Mouse (Mus musculus) neural tube, embryonic 14.5 days (tissue): ENCODE measurements at regions not wholly inside any gene's neighbourhood (a gene's known extent, or its start where the extent isn't known, plus 50 kb on each side); places are given as distances from the start of the nearest gene placed in this dataset.

Experiments
- ATAC-seq: fragments of 200-750 bp; cut with Nextera tagmentation; 2 replicates; pipeline ENCODE4 v1.8.0; 2017; ENCODE audit warnings: low read depth, mild to moderate bottlenecking, moderate TSS enrichment, moderate library complexity
- H3K27ac ChIP-seq: fragments of 300-500 bp; sonication (generic); 2 replicates; pipeline ENCODE4 v1.5.1; 2014; ENCODE audit warnings: low read depth, mild to moderate bottlenecking, control low read depth, low read length, moderate library complexity, mixed read lengths
- H3K27me3 ChIP-seq: fragments of 300-500 bp; sonication (generic); 2 replicates; pipeline ENCODE4 v1.6.1; 2014; ENCODE audit warnings: low read length; ENCODE audit not compliant: control insufficient read depth, insufficient read depth
- H3K36me3 ChIP-seq: fragments of 300-500 bp; sonication (generic); 2 replicates; pipeline ENCODE4 v1.6.1; 2014; ENCODE audit warnings: low read length, mixed read lengths; ENCODE audit not compliant: control insufficient read depth, insufficient read depth
- H3K4me1 ChIP-seq: fragments of 300-500 bp; sonication (generic); 2 replicates; pipeline ENCODE4 v1.6.1; 2014; ENCODE audit warnings: low read length; ENCODE audit not compliant: control insufficient read depth, insufficient read depth
- H3K4me2 ChIP-seq: fragments of 300-500 bp; sonication (generic); 2 replicates; pipeline ENCODE4 v1.6.1; 2014; ENCODE audit warnings: mild to moderate bottlenecking, low read depth, low read length, control low read depth
- H3K4me3 ChIP-seq: fragments of 300-500 bp; sonication (generic); 2 replicates; pipeline ENCODE4 v1.5.1; 2014; ENCODE audit warnings: low read depth, low read length, control low read depth, mixed read lengths
- H3K9ac ChIP-seq: fragments of 300-500 bp; sonication (generic); replicated peaks from 2 replicates; pipeline ENCODE4 v1.6.1; 2014; ENCODE audit warnings: low read depth, mild to moderate bottlenecking, control low read depth, low read length, mixed read lengths
- H3K9me3 ChIP-seq: fragments of 300-500 bp; sonication (generic); 2 replicates; pipeline ENCODE4 v1.6.1; 2016; ENCODE audit warnings: low read length; ENCODE audit not compliant: control insufficient read depth
- WGBS: fragments of 180-500 bp; shearing (Covaris S2); extraction: QIAGEN DNeasy Blood & Tissue Kit; methylation state at CpG from one replicate; pipeline ENCODE4 v1.1.7; 2014; 5-methylcytosine and 5-hydroxymethylcytosine counted together

DNA sequence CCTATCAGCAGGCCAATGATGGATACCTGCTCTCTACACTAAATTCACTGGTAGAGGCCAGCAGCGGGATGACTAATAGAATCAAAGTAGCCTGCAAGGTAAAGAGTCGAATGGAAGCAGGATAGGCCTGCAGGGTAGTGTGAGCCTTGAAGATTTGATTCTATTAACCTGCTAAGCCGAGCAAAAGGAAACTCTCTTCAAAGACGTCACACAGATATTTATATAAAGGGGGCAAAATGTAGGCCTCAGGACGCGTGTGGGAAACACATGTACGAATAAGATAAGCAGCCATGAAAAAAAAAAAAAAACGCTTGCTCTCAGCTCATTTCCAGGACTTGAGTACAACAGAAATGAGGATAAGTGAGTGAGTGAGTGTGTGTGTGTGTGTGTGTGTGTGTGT is 138.4 kb upstream of the D7Ertd443e start:
- Histone ChIP-seq H3K4me1 (no peaks in the 10 kb centered on the region), H3K27me3 (no peaks in the 10 kb centered on the region), H3K4me3 (no peak overlapping the region), H3K9ac (no peak overlapping the region), H3K27ac (no peak overlapping the region), H3K4me2 (no peak overlapping the region), H3K36me3 (no peaks in the 10 kb centered on the region), H3K9me3 (no peaks in the 10 kb centered on the region)
- WGBS: 84% methylated on average over 8 of the region's 8 CpGs
- no peak for ATAC-seq

DNA sequence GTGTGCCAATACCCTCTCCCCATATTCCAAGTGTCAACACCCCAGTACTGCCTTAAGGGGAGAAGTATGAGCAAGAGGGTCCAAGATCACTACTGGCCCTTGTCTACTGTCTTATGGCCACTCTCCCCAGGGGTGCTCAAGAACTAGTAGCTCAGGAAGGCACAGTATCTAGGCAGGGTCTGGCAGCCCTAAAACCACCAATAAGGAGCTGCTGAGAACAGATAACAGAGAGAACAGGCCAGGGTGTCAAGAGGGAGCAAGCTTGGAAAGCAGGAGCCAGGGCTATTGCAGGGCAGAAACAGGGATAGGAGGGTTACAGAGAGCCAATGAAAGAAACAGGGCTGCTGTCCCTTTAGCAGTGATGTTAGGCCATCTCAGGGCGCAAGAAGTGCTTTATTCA is 139.6 kb upstream of the D7Ertd443e start:
- ATAC-seq: no peak
- H3K4me1 ChIP-seq: no peaks in the 10 kb centered on the region
- H3K4me3 ChIP-seq: no peak overlapping the region
- H3K36me3 ChIP-seq: no peaks in the 10 kb centered on the region
- H3K27me3 ChIP-seq: no peaks in the 10 kb centered on the region
- 100% methylated on average over 1 of the region's 1 CpGs for WGBS
- H3K4me2 ChIP-seq: no peak overlapping the region
- no peaks in the 10 kb centered on the region for H3K9me3 ChIP-seq
- H3K27ac ChIP-seq: no peak overlapping the region
- H3K9ac ChIP-seq: no peak overlapping the region

GRCm38 (mm10) chr7:134525461-134525860 is 140.0 kb upstream of the D7Ertd443e start:
- Histone ChIP-seq H3K4me2 (no peak overlapping the region), H3K9me3 (no peaks in the 10 kb centered on the region), H3K4me1 (no peaks in the 10 kb centered on the region), H3K27me3 (no peaks in the 10 kb centered on the region), H3K27ac (no peak overlapping the region), H3K36me3 (no peaks in the 10 kb centered on the region), H3K4me3 (no peak overlapping the region), H3K9ac (no peak overlapping the region)
- no peak for ATAC-seq
- 93% methylated on average over 2 of the region's 2 CpGs for WGBS

GRCm38 (mm10) chr7:134527351-134527750 is 141.9 kb upstream of the D7Ertd443e start:
- H3K27me3 ChIP-seq: no peaks in the 10 kb centered on the region
- H3K27ac ChIP-seq: no peak overlapping the region
- 91% methylated on average over 2 of the region's 2 CpGs for WGBS
- no peaks in the 10 kb centered on the region for H3K9me3 ChIP-seq
- H3K36me3 ChIP-seq: no peaks in the 10 kb centered on the region
- no peak for ATAC-seq
- H3K4me3 ChIP-seq: no peak overlapping the region
- H3K4me1 ChIP-seq: no peaks in the 10 kb centered on the region
- H3K9ac ChIP-seq: no peak overlapping the region
- H3K4me2 ChIP-seq: no peak overlapping the region

DNA sequence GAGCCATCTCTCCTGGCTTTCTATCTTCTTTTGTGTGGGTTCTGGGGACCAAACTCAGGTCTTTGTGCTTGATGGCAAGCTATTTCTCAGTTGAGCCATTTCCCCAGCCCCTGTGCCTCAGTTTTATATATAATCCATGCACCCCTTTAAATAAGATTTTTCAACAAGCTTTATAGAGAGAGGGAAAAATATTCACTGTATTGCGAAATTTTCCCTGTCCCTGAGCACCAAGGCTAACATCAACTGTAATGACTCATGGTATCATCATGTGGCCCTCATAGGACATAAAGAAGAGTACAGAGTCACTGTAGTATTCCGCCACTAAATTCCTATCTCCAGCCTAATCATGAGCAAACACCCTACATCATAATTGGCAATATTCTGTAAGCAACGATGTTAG is 142.4 kb upstream of the Dock1 start:
- Histone ChIP-seq H3K36me3 (no peaks in the 10 kb centered on the region), H3K4me1 (no peaks in the 10 kb centered on the region), H3K27me3 (no peaks in the 10 kb centered on the region), H3K9ac (no peak overlapping the region), H3K4me2 (no peak overlapping the region), H3K4me3 (no peak overlapping the region), H3K9me3 (no peaks in the 10 kb centered on the region), H3K27ac (no peak overlapping the region)
- ATAC-seq: no peak
- 90% methylated on average over 3 of the region's 3 CpGs for WGBS

DNA sequence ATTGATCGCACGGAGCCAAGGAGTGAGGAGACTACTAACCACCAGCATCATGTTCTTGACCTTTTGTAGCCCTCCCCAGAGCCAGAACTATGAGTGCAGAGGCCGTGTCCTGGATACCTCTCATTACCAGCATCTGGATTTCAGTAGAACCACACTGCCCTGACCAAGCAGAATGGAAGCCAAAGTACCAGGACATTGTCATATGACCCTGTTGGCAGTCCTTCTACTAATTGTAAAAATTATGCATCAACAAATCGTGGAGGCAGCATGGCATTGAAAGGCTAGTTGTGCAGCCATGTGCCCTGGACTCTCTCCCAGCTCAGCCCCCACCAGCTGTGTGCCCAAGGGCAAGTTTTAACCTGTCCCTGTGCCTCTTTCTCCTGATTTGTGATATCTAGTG is 135.6 kb upstream of the Dock1 start:
- WGBS: 81% methylated on average over 4 of the region's 4 CpGs
- no peaks in the 10 kb centered on the region for H3K4me1 ChIP-seq
- no peak overlapping the region for H3K27ac ChIP-seq

GRCm38 (mm10) chr7:134541699-134542098 is 128.8 kb upstream of the Dock1 start:
- no peaks in the 10 kb centered on the region for H3K27me3 ChIP-seq
- ATAC-seq: no peak

More for the DNA sequence above, 135.6 kb upstream of the Dock1 start:
- no peak overlapping the region for H3K9ac ChIP-seq
- ATAC-seq: no peak
- H3K9me3 ChIP-seq: no peaks in the 10 kb centered on the region
- no peak overlapping the region for H3K4me2 ChIP-seq
- no peak overlapping the region for H3K4me3 ChIP-seq
- no peaks in the 10 kb centered on the region for H3K36me3 ChIP-seq
- H3K27me3 ChIP-seq: no peaks in the 10 kb centered on the region

DNA sequence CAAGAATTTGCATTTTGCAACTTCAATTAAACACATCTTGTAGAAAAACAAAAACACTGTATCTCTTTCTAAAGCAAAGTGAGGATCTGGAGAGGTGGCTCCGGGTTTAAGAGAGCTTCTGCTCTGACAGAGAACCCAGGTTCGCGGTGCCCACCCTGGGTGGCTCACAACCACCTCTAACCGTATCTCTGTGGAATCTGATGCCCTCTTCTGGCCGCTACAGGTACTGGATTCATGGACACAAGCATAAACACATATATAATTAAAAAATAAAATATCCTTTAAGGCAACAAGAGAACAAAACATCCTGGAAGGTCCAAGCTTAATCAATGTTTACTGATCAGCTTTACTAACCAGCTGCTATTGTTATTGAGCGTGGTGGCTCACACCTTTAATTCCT is 124.3 kb upstream of the Dock1 start:
- H3K27me3 ChIP-seq: no peaks in the 10 kb centered on the region
- ATAC-seq: no peak

More at GRCm38 (mm10) chr7:134541699-134542098, 128.8 kb upstream of the Dock1 start:
- no peak overlapping the region for H3K27ac ChIP-seq
- H3K4me3 ChIP-seq: no peak overlapping the region
- WGBS: 70% methylated on average over 2 of the region's 2 CpGs
- H3K36me3 ChIP-seq: no peaks in the 10 kb centered on the region
- H3K4me1 ChIP-seq: no peaks in the 10 kb centered on the region
- H3K4me2 ChIP-seq: no peak overlapping the region
- no peak overlapping the region for H3K9ac ChIP-seq
- H3K9me3 ChIP-seq: no peaks in the 10 kb centered on the region

GRCm38 (mm10) chr7:134549286-134549919 is 121.1 kb upstream of the Dock1 start:
- no peaks in the 10 kb centered on the region for H3K27me3 ChIP-seq
- H3K4me1 ChIP-seq: no peaks in the 10 kb centered on the region; the same call in 1 of the 2 replicates
- no peak overlapping the region for H3K27ac ChIP-seq
- H3K36me3 ChIP-seq: no peaks in the 10 kb centered on the region
- H3K4me3 ChIP-seq: no peak overlapping the region
- no peaks in the 10 kb centered on the region for H3K9me3 ChIP-seq
- 85% methylated on average over 8 of the region's 8 CpGs for WGBS
- H3K9ac ChIP-seq: no peak overlapping the region
- H3K4me2 ChIP-seq: no peak overlapping the region
- no peak for ATAC-seq

More for the DNA sequence above, 124.3 kb upstream of the Dock1 start:
- H3K4me3 ChIP-seq: no peak overlapping the region
- no peak overlapping the region for H3K9ac ChIP-seq
- WGBS: 88% methylated on average over 6 of the region's 6 CpGs
- no peaks in the 10 kb centered on the region; the same call in 1 of the 2 replicates for H3K4me1 ChIP-seq
- no peaks in the 10 kb centered on the region for H3K9me3 ChIP-seq
- H3K36me3 ChIP-seq: no peaks in the 10 kb centered on the region
- no peak overlapping the region for H3K27ac ChIP-seq
- no peak overlapping the region for H3K4me2 ChIP-seq
